Comparison of ENCODE assay signal across 8 mouse cellular contexts in the genomic region with DNA sequence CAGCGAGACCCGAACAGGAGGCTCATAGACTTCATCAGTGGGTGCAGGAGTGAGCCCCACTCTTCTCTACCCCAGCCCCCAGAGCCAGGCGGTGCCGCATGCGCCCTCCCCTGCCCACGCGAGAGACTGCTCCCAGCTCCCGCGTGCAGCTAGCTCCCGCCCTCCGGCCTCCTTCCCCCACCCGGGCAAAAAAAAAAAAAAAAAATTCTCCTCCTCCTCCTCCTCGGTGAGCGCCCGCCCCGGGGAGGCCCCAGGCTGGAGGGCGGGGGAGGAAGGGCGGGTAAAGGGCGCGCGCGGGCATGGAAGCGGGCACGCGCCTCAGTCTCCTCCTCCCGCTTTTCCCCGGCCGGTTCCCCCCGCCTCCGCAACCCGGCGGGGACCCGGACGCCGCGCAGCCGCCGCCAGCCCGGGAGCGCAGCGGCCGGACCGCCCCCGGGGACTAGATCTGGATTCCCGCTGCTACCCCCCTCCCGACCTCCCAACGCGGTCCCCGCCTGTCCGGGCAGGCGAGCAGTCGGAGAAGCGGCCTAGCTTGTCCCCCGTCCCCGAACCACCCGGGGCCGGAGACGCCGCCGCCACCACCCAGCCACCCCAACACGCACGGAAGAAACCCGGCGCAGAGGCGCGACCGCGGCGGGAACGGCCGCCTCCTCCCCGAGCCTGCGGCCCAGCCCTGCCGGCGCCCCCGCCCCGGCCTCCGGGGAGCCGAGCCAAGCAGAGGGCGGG. TPM values are rescaled to one million over a fixed set of nuclear protein-coding genes. Genes with fewer than 3 reads are reported as not detected.
A peak's percentile ranks its signal among the peaks of the same experiment; 100 is the strongest.
DNase-seq lines count a peak whose midpoint lies in the region; ATAC-seq lines count a peak whose summit lies in the region.

No protein-coding gene starts in this region.

- WGBS in forebrain, embryonic 10.5 days: under 1% methylated on average over 76 of the region's 80 CpGs
- under 1% methylated on average over 62 of the region's 80 CpGs for WGBS in heart, embryonic 15.5 days
- WGBS in liver, embryonic 16.5 days (ENCODE audit: insufficient replicate concordance): under 1% methylated on average over 63 of the region's 80 CpGs
- under 1% methylated on average over 71 of the region's 80 CpGs for WGBS in neural tube, embryonic 12.5 days
- WGBS in stomach, embryonic 16.5 days: under 1% methylated on average over 73 of the region's 80 CpGs

- peak overlapping the region; percentile 100 for H3K27ac ChIP-seq in forebrain, embryonic 10.5 days
- peak overlapping the region; percentile 100 for H3K27ac ChIP-seq in heart, embryonic 15.5 days
- peak overlapping the region; percentile 98 for H3K27ac ChIP-seq in liver, embryonic 16.5 days (ENCODE audit: low read length)
- H3K27ac ChIP-seq in neural tube, embryonic 12.5 days: peak overlapping the region; percentile 99
- H3K27ac ChIP-seq in stomach, embryonic 16.5 days (ENCODE audit: low read length): peak overlapping the region; percentile 99

- peak; percentile 93 for DNase-seq in CD4-positive, CD25-positive, alpha-beta regulatory T cell, adult 2 months (ENCODE audit: low read depth, low spot score)
- peak; percentile 86 for DNase-seq in c-Kit-negative CD71-positive TER-119-positive erythroid progenitor cells, embryonic 14.5 days (ENCODE audit: low read depth, low spot score)
- peak; percentile 80 for DNase-seq in forebrain, embryonic 10.5 days (ENCODE audit: extremely low spot score, low spot score)
- peak; percentile 95 for DNase-seq in kidney, postnatal 14 days

- H3K4me1 ChIP-seq in forebrain, embryonic 10.5 days: peaks cover 50% of the 10 kb centered on the region
- peaks cover 24% of the 10 kb centered on the region for H3K4me1 ChIP-seq in heart, embryonic 15.5 days (replicated peaks)
- peaks cover 30% of the 10 kb centered on the region for H3K4me1 ChIP-seq in liver, embryonic 16.5 days (ENCODE audit: control insufficient read depth, low read depth, low read length)
- H3K4me1 ChIP-seq in neural tube, embryonic 12.5 days: peaks cover 20% of the 10 kb centered on the region
- peaks cover 23% of the 10 kb centered on the region for H3K4me1 ChIP-seq in stomach, embryonic 16.5 days (ENCODE audit: control insufficient read depth, insufficient read depth, low read length)

- no peaks in the 10 kb centered on the region for H3K27me3 ChIP-seq in forebrain, embryonic 10.5 days (ENCODE audit: poor library complexity, severe bottlenecking)
- H3K27me3 ChIP-seq in heart, embryonic 15.5 days: no peaks in the 10 kb centered on the region
- H3K27me3 ChIP-seq in liver, embryonic 16.5 days (ENCODE audit: control insufficient read depth, insufficient read depth, low read depth, low read length): peaks cover 3% of the 10 kb centered on the region
- no peaks in the 10 kb centered on the region for H3K27me3 ChIP-seq in neural tube, embryonic 12.5 days (replicated peaks)
- no peaks in the 10 kb centered on the region for H3K27me3 ChIP-seq in stomach, embryonic 16.5 days (ENCODE audit: control insufficient read depth, insufficient read depth, low read length)

- no peaks in the 10 kb centered on the region for H3K9me3 ChIP-seq in forebrain, embryonic 10.5 days
- H3K9me3 ChIP-seq in heart, embryonic 15.5 days (replicated peaks): no peaks in the 10 kb centered on the region
- no peaks in the 10 kb centered on the region for H3K9me3 ChIP-seq in liver, embryonic 16.5 days (replicated peaks; ENCODE audit: control insufficient read depth, low read length)
- no peaks in the 10 kb centered on the region for H3K9me3 ChIP-seq in neural tube, embryonic 12.5 days
- H3K9me3 ChIP-seq in stomach, embryonic 16.5 days (replicated peaks; ENCODE audit: control insufficient read depth, low read length): no peaks in the 10 kb centered on the region

- H3K4me2 ChIP-seq in heart, embryonic 15.5 days: peak overlapping the region; percentile 95
- peak overlapping the region; percentile 100 for H3K4me2 ChIP-seq in liver, embryonic 16.5 days (ENCODE audit: low read depth, low read length)
- H3K4me2 ChIP-seq in neural tube, embryonic 12.5 days (replicated peaks): peak overlapping the region; percentile 72
- peak overlapping the region; percentile 83 for H3K4me2 ChIP-seq in stomach, embryonic 16.5 days (ENCODE audit: low read depth, low read length)

- H3K9ac ChIP-seq in heart, embryonic 15.5 days: peak overlapping the region; percentile 100
- H3K9ac ChIP-seq in liver, embryonic 16.5 days (ENCODE audit: low read depth, low read length): peak overlapping the region; percentile 100
- H3K9ac ChIP-seq in neural tube, embryonic 12.5 days: peak overlapping the region; percentile 100
- peak overlapping the region; percentile 100 for H3K9ac ChIP-seq in stomach, embryonic 16.5 days (ENCODE audit: low read length)

- H3K4me3 ChIP-seq in forebrain, embryonic 10.5 days: peak overlapping the region; percentile 100
- H3K4me3 ChIP-seq in heart, embryonic 15.5 days: peak overlapping the region; percentile 99
- peak overlapping the region; percentile 99 for H3K4me3 ChIP-seq in liver, embryonic 16.5 days (ENCODE audit: low read depth, low read length)
- H3K4me3 ChIP-seq in neural tube, embryonic 12.5 days: peak overlapping the region; percentile 100
- peak overlapping the region; percentile 98 for H3K4me3 ChIP-seq in stomach, embryonic 16.5 days (replicated peaks; ENCODE audit: low read length)

- peak; percentile 19 for ATAC-seq in heart, embryonic 15.5 days (replicated peaks; ENCODE audit: insufficient number of reproducible peaks, insufficient read depth, low FRiP score, low read depth)
- ATAC-seq in liver, embryonic 16.5 days (ENCODE audit: low read depth): peak; percentile 77
- ATAC-seq in neural tube, embryonic 12.5 days (ENCODE audit: low FRiP score, low read depth): peak; percentile 27; the same call in 1 of the 2 replicates
- ATAC-seq in stomach, embryonic 16.5 days (ENCODE audit: insufficient read depth, low FRiP score): peak; percentile 49

- H3K36me3 ChIP-seq in forebrain, embryonic 10.5 days (replicated peaks): peaks cover 40% of the 10 kb centered on the region
- peaks cover 34% of the 10 kb centered on the region for H3K36me3 ChIP-seq in heart, embryonic 15.5 days
- peaks cover 35% of the 10 kb centered on the region for H3K36me3 ChIP-seq in liver, embryonic 16.5 days (ENCODE audit: control insufficient read depth, insufficient read depth)
- H3K36me3 ChIP-seq in neural tube, embryonic 12.5 days: peaks cover 30% of the 10 kb centered on the region
- H3K36me3 ChIP-seq in stomach, embryonic 16.5 days (ENCODE audit: control insufficient read depth, insufficient read depth, low read length): peaks cover 15% of the 10 kb centered on the region

RNA-seq across cellular contexts. Expression of a gene that starts 2.8 kb away (rescaled TPM):
- 95.5 and 98.7 TPM in 2 replicates for polyA plus RNA-seq in forebrain, embryonic 10.5 days (2016; fragmentation: Nextera tagmentation; extraction: Ambion mirVana)
- 51.0 and 60.2 TPM in 2 replicates for polyA plus RNA-seq in heart, embryonic 15.5 days (2015; fragmentation: Nextera tagmentation; extraction: Ambion mirVana)
- polyA plus RNA-seq in liver, embryonic 16.5 days (2015; fragmentation: Nextera tagmentation; extraction: Ambion mirVana): 44.5 and 46.4 TPM in 2 replicates
- 98.7 and 101 TPM in 2 replicates for polyA plus RNA-seq in neural tube, embryonic 12.5 days (2016; fragmentation: Nextera tagmentation; extraction: Ambion mirVana)
- polyA plus RNA-seq in stomach, embryonic 16.5 days (2015; fragmentation: Nextera tagmentation; extraction: Ambion mirVana): 70.5 and 71.4 TPM in 2 replicates

RNA-seq across cellular contexts. Expression of a gene that starts 20.3 kb away (rescaled TPM):
- polyA plus RNA-seq in forebrain, embryonic 10.5 days (2016; fragmentation: Nextera tagmentation; extraction: Ambion mirVana): 14.1 and 15.6 TPM in 2 replicates
- 6.8 and 8.9 TPM in 2 replicates for polyA plus RNA-seq in heart, embryonic 15.5 days (2015; fragmentation: Nextera tagmentation; extraction: Ambion mirVana)
- polyA plus RNA-seq in liver, embryonic 16.5 days (2015; fragmentation: Nextera tagmentation; extraction: Ambion mirVana): 3.0 and 3.2 TPM in 2 replicates
- 27.5 and 27.6 TPM in 2 replicates for polyA plus RNA-seq in neural tube, embryonic 12.5 days (2016; fragmentation: Nextera tagmentation; extraction: Ambion mirVana)
- polyA plus RNA-seq in stomach, embryonic 16.5 days (2015; fragmentation: Nextera tagmentation; extraction: Ambion mirVana): 12.2 and 13.2 TPM in 2 replicates

RNA-seq across cellular contexts. Expression of a gene that starts 32.0 kb away (rescaled TPM):
- 44.9 and 46.0 TPM in 2 replicates for polyA plus RNA-seq in forebrain, embryonic 10.5 days (2016; fragmentation: Nextera tagmentation; extraction: Ambion mirVana)
- polyA plus RNA-seq in heart, embryonic 15.5 days (2015; fragmentation: Nextera tagmentation; extraction: Ambion mirVana): 36.4 and 43.1 TPM in 2 replicates
- polyA plus RNA-seq in liver, embryonic 16.5 days (2015; fragmentation: Nextera tagmentation; extraction: Ambion mirVana): 26.7 and 28.5 TPM in 2 replicates
- 71.3 and 75.6 TPM in 2 replicates for polyA plus RNA-seq in neural tube, embryonic 12.5 days (2016; fragmentation: Nextera tagmentation; extraction: Ambion mirVana)
- 53.0 and 53.4 TPM in 2 replicates for polyA plus RNA-seq in stomach, embryonic 16.5 days (2015; fragmentation: Nextera tagmentation; extraction: Ambion mirVana)

RNA-seq across cellular contexts. Expression of a gene that starts 48.2 kb away (rescaled TPM):
- 0.05 and 0.06 TPM in 2 replicates for polyA plus RNA-seq in forebrain, embryonic 10.5 days (2016; fragmentation: Nextera tagmentation; extraction: Ambion mirVana)
- polyA plus RNA-seq in heart, embryonic 15.5 days (2015; fragmentation: Nextera tagmentation; extraction: Ambion mirVana): 0.05 and 0.06 TPM in 2 replicates
- 0.04 TPM in 1 of 2 replicates, not detected in the other for polyA plus RNA-seq in liver, embryonic 16.5 days (2015; fragmentation: Nextera tagmentation; extraction: Ambion mirVana)
- polyA plus RNA-seq in neural tube, embryonic 12.5 days (2016; fragmentation: Nextera tagmentation; extraction: Ambion mirVana): not detected in 2 replicates
- 0.12 TPM in 1 of 2 replicates, not detected in the other for polyA plus RNA-seq in stomach, embryonic 16.5 days (2015; fragmentation: Nextera tagmentation; extraction: Ambion mirVana)

RNA-seq across cellular contexts. Expression of a gene that starts 49.3 kb away (rescaled TPM):
- polyA plus RNA-seq in forebrain, embryonic 10.5 days (2016; fragmentation: Nextera tagmentation; extraction: Ambion mirVana): 37.4 and 52.1 TPM in 2 replicates
- 20.2 and 31.9 TPM in 2 replicates for polyA plus RNA-seq in heart, embryonic 15.5 days (2015; fragmentation: Nextera tagmentation; extraction: Ambion mirVana)
- 1,073 and 1,144 TPM in 2 replicates for polyA plus RNA-seq in liver, embryonic 16.5 days (2015; fragmentation: Nextera tagmentation; extraction: Ambion mirVana)
- 18.8 and 23.6 TPM in 2 replicates for polyA plus RNA-seq in neural tube, embryonic 12.5 days (2016; fragmentation: Nextera tagmentation; extraction: Ambion mirVana)
- polyA plus RNA-seq in stomach, embryonic 16.5 days (2015; fragmentation: Nextera tagmentation; extraction: Ambion mirVana): 38.9 and 47.2 TPM in 2 replicates

Comparison
In these comparisons a context has a peak if more than half of its experiments do, and no peak if none do; other contexts are left out.
1. Peak in every context shown above with its lines: DNase-seq, ATAC-seq, H3K4me3 ChIP-seq and H3K27ac ChIP-seq.
2. ATAC-seq: peak in every context shown above with its lines; median percentile 77 in liver, embryonic 16.5 days; 49 in stomach, embryonic 16.5 days; 27 in neural tube, embryonic 12.5 days; 19 in heart, embryonic 15.5 days.